Mouse (Mus musculus): ENCODE measurements around the gene Pcsk6. TPM values are rescaled to one million over a fixed set of nuclear protein-coding genes. Genes with fewer than 3 reads are reported as not detected.

The Pcsk6 gene
- polyA plus RNA-seq, 1 experiment, result 0.12 TPM

DNA sequence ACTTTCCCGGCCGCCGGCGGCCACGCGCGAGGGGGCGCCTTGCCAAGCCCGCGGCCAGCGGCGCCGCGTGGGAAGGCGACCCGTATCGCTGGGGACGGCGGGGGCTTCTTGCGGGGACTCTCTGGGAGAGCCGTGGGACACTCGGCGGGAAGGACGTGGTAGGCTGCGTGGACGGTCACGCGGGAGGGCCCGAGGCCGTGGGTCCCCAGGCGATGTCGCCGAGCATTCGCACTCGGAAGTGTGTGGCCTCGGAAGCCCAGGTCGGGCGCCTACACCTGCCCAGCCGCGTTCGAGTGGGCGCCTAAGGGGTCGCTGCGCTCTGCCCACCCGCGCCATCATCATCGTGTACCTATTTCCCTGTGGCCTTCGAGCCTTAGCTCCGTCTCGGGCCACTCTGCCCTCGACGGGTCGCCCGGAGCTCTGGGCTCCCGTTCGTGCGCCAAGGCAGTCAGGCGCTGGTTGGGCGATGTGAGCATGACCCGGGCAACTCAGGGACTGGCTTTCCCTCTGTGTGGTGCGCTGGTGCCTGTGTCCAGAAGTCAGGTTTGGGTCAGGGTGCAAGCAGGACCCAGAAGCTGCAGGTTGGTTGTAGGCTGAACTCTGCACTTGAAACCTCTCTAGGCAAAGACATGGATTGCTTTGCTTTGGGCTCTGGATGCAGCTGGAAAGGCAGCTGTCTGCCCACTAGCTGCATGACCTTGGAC, 1.1 kb downstream of the Pcsk6 start:
- no peaks in the 10 kb centered on the region for H3K4me1 ChIP-seq (ENCODE audit: control insufficient read depth)
- H3K27me3 ChIP-seq (ENCODE audit: control insufficient read depth), result peaks cover 71% of the 10 kb centered on the region
- H3K4me3 ChIP-seq (replicated peaks), result peak overlapping the region; percentile 39
- H3K36me3 ChIP-seq (ENCODE audit: control insufficient read depth), result no peaks in the 10 kb centered on the region
- H3K9me3 ChIP-seq (ENCODE audit: control insufficient read depth, low read length), result no peaks in the 10 kb centered on the region; the same call in 1 of the 2 replicates
- no peak for TF ChIP-seq GATA1 (IDR thresholded peaks at IDR 0.05; ENCODE audit: low read length)
- no peak for TF ChIP-seq TAL1 (IDR thresholded peaks at IDR 0.05; ENCODE audit: low read length)

DNA sequence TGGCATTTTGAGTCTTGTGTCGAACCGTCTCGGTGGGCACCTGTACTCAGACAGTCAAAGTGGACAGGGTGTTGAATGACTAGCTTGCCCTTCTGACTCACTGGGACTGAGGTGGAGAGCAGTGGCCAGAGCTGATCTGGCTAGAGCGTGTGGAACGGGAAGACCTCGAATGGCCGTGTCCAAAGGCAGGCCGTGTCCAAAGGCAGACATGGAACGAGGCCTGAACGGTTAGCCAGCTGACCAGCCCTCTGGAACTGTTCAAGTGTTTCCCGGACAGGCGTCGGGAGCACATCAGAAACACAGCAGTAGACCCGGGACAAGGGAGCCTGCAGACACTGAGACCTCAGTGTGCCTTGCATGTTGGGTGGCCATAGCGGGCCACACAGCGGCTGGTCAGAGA, 7.6 kb downstream of the Pcsk6 start:
- TF ChIP-seq TAL1 (IDR thresholded peaks at IDR 0.05; ENCODE audit: low read length) (no peak), GATA1 (IDR thresholded peaks at IDR 0.05; ENCODE audit: low read length) (no peak)
- Histone ChIP-seq H3K4me1 (ENCODE audit: control insufficient read depth) (peaks cover 14% of the 10 kb centered on the region), H3K9me3 (ENCODE audit: control insufficient read depth, low read length) (no peaks in the 10 kb centered on the region), H3K36me3 (ENCODE audit: control insufficient read depth) (no peaks in the 10 kb centered on the region), H3K27me3 (ENCODE audit: control insufficient read depth) (peaks cover 18% of the 10 kb centered on the region), H3K4me3 (replicated peaks) (no peak overlapping the region)

DNA sequence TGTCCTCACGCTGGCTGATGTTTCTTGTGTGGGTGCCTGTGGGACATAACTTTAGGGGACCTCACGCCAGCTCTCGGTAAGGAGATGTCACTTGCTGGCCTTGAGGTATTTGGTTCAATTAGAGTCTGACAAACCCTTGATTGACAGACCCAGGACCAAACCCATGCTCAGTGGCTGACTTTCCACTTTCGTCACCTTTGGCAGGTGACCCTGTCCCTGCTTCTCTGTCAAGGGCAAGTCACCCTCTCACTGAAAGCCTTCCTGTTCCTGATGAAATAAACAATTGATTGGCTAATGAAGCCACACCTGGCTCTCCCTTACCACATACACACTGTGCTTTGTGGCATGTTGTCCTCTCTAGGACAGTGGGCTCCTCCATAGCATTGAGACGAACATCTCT, 8.3 kb downstream of the Pcsk6 start:
- TF ChIP-seq TAL1 (IDR thresholded peaks at IDR 0.05; ENCODE audit: low read length), result no peak
- TF ChIP-seq GATA1 (IDR thresholded peaks at IDR 0.05; ENCODE audit: low read length), result no peak
- peaks cover 12% of the 10 kb centered on the region for H3K27me3 ChIP-seq (ENCODE audit: control insufficient read depth)
- H3K4me1 ChIP-seq (ENCODE audit: control insufficient read depth), result peaks cover 21% of the 10 kb centered on the region
- H3K9me3 ChIP-seq (ENCODE audit: control insufficient read depth, low read length), result no peaks in the 10 kb centered on the region
- H3K4me3 ChIP-seq (replicated peaks), result no peak overlapping the region
- no peaks in the 10 kb centered on the region for H3K36me3 ChIP-seq (ENCODE audit: control insufficient read depth)

DNA sequence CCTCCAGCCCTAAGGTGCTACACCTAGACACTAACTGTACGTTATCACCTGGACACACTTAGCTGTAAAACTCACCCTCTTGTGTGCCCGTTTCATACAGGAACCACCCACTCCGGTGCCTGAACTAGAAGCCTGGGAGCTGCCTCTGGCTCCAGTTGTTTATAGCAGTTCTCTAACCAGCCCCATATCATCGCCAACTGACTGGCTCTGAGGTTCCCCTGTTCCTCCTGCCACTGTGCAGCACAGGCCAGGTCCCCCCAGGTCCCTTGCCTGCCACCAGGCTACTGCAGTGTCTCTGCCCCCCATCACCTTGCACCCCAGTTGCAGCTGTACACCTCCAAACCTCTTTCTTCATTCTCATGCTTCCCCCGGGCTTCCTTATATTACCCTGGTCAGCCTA, 8.7 kb downstream of the Pcsk6 start:
- H3K4me1 ChIP-seq (ENCODE audit: control insufficient read depth), result peaks cover 21% of the 10 kb centered on the region
- H3K36me3 ChIP-seq (ENCODE audit: control insufficient read depth), result no peaks in the 10 kb centered on the region
- no peak overlapping the region for H3K4me3 ChIP-seq (replicated peaks)
- no peaks in the 10 kb centered on the region for H3K9me3 ChIP-seq (ENCODE audit: control insufficient read depth, low read length)
- TF ChIP-seq GATA1 (IDR thresholded peaks at IDR 0.05; ENCODE audit: low read length), result no peak
- no peak for TF ChIP-seq TAL1 (IDR thresholded peaks at IDR 0.05; ENCODE audit: low read length)
- peaks cover 8% of the 10 kb centered on the region for H3K27me3 ChIP-seq (ENCODE audit: control insufficient read depth)

DNA sequence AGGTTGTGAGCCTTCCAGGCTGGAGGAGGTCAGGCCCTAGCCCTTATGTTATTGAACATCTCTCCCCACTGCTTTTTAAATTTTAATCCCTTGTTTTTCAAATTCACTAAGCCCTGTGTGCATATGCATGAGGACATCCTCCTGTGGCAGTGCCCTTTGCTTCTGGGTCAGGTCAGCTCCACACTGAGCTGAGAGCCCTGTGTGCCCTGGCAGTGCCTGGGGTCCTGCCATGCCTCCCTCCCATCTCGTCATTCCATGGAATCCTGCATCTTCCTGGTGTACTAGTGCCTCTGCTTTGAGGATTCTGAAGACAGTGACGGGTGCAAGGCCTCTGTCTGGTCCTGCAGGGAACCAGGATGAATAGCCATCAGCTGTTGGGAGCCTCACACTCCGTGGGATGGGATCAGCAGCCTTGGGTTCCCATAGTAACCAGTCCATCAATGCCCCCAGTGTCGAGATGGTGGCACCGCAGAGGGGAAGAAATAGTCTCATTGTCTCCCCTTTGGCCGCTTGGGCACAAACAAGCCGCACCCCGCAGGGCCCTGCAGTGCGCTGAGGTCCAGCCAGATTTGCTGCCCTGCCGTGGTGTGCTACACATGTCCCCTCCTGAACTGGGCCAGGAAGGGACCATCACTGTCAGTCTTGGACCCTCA, 9.5 kb downstream of the Pcsk6 start:
- Histone ChIP-seq H3K9me3 (ENCODE audit: control insufficient read depth, low read length) (no peaks in the 10 kb centered on the region), H3K4me3 (replicated peaks) (no peak overlapping the region)
- TF ChIP-seq TAL1 (IDR thresholded peaks at IDR 0.05; ENCODE audit: low read length) (no peak), GATA1 (IDR thresholded peaks at IDR 0.05; ENCODE audit: low read length) (no peak)

DNA sequence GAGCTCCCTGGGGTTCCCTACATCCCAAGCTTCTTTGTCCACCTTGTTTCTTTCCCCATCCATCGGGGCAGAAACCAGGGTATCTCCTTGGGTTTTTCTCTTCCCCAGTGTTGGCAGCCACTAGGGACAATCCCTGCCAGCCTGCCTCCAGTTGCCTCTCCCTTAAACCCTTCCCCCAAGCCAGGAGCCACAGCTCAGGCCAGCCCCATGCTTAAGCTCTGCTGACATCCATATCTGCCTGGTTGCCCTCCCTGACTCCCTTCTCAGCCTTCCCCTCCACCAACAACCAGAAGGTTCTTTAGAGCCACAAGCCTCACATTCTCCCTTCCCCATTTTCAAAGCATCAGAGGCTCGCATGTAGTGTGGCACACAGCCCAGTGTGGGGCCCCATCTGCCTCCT, 10.3 kb downstream of the Pcsk6 start:
- Histone ChIP-seq H3K36me3 (ENCODE audit: control insufficient read depth) (no peaks in the 10 kb centered on the region), H3K27me3 (ENCODE audit: control insufficient read depth) (no peaks in the 10 kb centered on the region), H3K4me1 (ENCODE audit: control insufficient read depth) (peaks cover 21% of the 10 kb centered on the region), H3K9me3 (ENCODE audit: control insufficient read depth, low read length) (no peaks in the 10 kb centered on the region), H3K4me3 (replicated peaks) (no peak overlapping the region)
- TF ChIP-seq TAL1 (IDR thresholded peaks at IDR 0.05; ENCODE audit: low read length), result no peak
- TF ChIP-seq GATA1 (IDR thresholded peaks at IDR 0.05; ENCODE audit: low read length), result no peak

More for the DNA sequence above, 9.5 kb downstream of the Pcsk6 start:
- Histone ChIP-seq H3K36me3 (ENCODE audit: control insufficient read depth) (no peaks in the 10 kb centered on the region), H3K4me1 (ENCODE audit: control insufficient read depth) (peaks cover 21% of the 10 kb centered on the region), H3K27me3 (ENCODE audit: control insufficient read depth) (peaks cover 3% of the 10 kb centered on the region)

DNA sequence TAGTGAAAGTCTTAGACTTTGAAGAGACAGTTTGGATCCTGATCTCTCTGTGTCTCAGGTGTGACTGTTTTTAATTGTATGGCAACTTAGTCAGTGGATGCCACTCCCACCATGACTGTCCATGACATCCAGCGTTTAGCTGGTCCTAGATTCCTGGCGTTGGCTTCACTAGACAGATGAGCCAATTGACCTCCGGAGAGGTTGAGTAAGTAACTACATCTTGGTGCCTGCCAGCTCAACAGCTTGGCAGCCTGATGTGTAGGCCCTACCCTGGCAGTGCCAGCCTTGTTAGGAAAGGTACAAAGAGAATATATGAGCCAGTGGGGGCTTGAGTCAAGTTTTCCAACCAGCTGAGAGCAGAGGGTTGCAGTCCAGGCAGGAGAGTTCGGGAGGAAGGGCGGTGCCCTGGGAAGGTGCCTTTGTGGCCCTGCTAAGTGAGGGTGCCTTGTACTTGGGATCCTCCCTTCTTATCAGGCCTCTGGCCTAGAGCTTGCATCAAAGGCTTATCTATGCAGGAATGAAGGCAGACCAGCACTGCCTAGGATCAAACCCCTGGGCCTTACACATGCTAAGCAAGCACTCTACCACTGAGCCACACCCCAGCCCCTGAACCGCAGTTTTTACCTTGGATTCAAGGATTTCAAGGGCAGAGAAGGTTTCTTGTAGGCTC, 11.8 kb downstream of the Pcsk6 start:
- Histone ChIP-seq H3K9me3 (ENCODE audit: control insufficient read depth, low read length) (no peaks in the 10 kb centered on the region), H3K36me3 (ENCODE audit: control insufficient read depth) (no peaks in the 10 kb centered on the region), H3K27me3 (ENCODE audit: control insufficient read depth) (no peaks in the 10 kb centered on the region), H3K4me1 (ENCODE audit: control insufficient read depth) (peaks cover 21% of the 10 kb centered on the region), H3K4me3 (replicated peaks) (no peak overlapping the region)
- TF ChIP-seq GATA1 (IDR thresholded peaks at IDR 0.05; ENCODE audit: low read length) (no peak), TAL1 (IDR thresholded peaks at IDR 0.05; ENCODE audit: low read length) (no peak)

DNA sequence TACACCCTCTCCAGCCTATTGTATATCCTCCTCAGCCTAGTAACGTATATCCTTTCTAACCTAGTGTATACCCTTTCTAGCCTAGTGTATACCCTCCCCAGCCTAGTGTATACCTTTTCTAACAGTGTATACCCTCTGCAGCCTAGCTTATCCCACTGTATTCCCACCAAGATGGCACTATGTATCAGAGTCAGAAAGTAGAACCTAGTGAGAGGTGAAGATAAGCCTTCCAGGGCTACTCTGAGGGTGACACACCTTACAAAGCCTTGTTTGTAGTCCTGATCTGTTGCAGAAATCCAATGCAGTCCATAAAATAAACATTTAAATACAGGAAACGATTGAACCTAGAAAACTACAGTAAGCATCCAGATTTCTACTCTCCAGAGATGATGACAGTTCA, 12.4 kb downstream of the Pcsk6 start:
- TF ChIP-seq GATA1 (IDR thresholded peaks at IDR 0.05; ENCODE audit: low read length) (no peak), TAL1 (IDR thresholded peaks at IDR 0.05; ENCODE audit: low read length) (no peak)
- no peaks in the 10 kb centered on the region for H3K36me3 ChIP-seq (ENCODE audit: control insufficient read depth)
- H3K9me3 ChIP-seq (ENCODE audit: control insufficient read depth, low read length), result no peaks in the 10 kb centered on the region
- no peak overlapping the region for H3K4me3 ChIP-seq (replicated peaks)
- no peaks in the 10 kb centered on the region for H3K27me3 ChIP-seq (ENCODE audit: control insufficient read depth)
- H3K4me1 ChIP-seq (ENCODE audit: control insufficient read depth), result peaks cover 22% of the 10 kb centered on the region

DNA sequence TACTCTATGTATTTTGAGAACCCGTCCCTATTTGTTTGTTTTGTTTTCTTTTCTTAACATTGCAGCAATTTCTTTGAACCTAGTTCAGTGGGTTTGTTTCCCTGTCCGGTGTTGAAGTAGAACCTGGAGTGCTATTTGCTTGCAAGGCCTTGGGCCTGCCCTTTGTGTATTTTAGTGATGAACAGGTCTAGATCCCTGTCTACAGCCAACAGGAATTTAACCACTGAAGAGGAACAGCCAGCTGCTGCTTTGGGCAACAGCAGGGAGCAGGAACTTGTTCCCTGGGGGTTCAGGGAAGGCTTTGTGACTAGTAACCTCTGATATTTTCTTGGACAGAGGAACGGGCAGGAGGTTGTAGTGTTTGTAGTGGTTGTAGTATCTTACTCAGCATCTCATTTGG, 15.1 kb downstream of the Pcsk6 start:
- no peaks in the 10 kb centered on the region for H3K9me3 ChIP-seq (ENCODE audit: control insufficient read depth, low read length)
- no peaks in the 10 kb centered on the region for H3K36me3 ChIP-seq (ENCODE audit: control insufficient read depth)
- peaks cover 43% of the 10 kb centered on the region for H3K4me1 ChIP-seq (ENCODE audit: control insufficient read depth)
- TF ChIP-seq TAL1 (IDR thresholded peaks at IDR 0.05; ENCODE audit: low read length) (no peak), GATA1 (IDR thresholded peaks at IDR 0.05; ENCODE audit: low read length) (no peak)
- no peak overlapping the region for H3K4me3 ChIP-seq (replicated peaks)
- no peaks in the 10 kb centered on the region for H3K27me3 ChIP-seq (ENCODE audit: control insufficient read depth)
